Mouse (Mus musculus) hindlimb bud, embryonic 11.5 days (tissue): Measurements from ENCODE around the gene Upp2.

Experiments
- DNase-seq: peaks from one replicate; pipeline ENCODE4 v3.0.0-alpha.2; 2012; ENCODE audit warnings: low read depth, low spot score; ENCODE audit errors: extremely low spot score

The Upp2 gene

DNA sequence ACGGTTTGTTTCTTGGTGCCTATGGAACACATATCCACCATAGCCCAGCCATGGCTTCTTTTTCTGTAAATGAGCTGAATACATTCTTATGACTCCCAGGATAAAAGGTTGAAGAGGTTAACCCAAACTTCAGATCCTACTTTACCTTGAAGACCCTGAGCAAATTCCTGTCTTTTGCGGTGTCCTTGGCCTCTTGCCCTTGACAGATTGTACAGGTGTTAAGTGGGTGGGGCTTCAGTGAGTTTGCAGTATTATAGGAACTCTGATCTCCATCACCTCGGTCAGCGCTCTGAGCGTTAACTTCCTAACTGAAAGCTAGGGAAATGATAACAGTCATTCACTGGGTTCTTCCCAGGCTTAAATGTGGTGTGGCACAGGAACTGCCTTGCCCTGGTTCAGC lies 181.2 kb downstream of the Upp2 start:
- DNase-seq, result no peak

DNA sequence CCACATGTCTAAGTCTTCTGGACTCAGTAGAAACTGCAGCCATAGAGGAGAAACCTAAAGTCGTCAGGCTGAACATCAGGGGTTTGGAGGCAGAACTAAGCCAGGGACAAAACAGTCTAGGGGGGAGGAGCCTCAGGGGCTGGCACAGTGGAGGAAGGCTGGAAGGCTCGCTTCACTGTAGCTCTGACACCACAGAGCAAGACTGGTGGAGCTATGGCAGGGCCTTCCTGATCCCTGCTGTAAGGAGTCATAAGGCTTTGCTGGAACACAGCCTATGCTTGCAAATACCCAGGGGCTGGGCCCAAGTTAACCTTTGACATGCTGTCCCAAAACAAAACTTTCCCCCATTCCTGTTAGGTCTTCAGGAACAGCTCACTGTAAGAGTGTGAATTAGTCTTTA lies 185.8 kb downstream of the Upp2 start:
- no peak for DNase-seq

DNA sequence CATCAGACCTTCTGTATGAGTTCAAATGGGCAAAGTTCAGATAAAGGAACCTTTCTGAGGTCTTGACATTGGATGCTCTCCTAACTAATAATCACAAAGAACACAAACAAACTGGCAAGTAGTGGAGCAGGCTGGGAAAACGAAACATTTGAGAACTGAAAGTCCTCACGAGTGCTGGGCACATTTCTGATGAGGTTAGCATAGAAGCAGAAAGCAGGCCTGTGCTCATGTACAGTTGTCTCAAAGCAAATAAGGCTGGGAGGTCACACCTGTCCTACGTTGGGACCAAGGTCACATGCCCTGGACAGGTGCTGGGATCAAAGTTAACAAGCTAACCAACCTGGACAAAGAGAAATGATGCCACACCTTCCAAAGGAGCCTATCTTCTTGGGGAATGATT lies 187.6 kb downstream of the Upp2 start:
- no peak for DNase-seq

DNA sequence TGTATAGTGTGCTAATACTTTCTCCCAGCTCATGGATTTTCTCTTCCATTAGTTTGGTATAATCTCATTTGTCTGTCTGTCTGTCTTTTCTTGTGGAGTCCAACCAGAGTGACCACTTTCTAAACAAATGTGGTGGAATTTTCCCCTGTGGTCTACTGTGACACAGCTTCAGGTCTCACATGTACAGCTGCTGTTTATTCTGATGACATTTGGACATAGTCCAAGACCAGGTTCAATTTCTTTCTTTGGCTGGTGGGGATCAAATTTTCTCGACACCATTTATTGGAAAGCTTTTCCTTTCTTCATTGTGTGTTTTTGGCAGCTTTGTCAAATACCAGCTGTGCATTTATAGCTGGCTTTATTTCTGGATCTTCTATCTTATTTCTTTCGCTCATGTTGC lies 191.0 kb downstream of the Upp2 start:
- no peak for DNase-seq

DNA sequence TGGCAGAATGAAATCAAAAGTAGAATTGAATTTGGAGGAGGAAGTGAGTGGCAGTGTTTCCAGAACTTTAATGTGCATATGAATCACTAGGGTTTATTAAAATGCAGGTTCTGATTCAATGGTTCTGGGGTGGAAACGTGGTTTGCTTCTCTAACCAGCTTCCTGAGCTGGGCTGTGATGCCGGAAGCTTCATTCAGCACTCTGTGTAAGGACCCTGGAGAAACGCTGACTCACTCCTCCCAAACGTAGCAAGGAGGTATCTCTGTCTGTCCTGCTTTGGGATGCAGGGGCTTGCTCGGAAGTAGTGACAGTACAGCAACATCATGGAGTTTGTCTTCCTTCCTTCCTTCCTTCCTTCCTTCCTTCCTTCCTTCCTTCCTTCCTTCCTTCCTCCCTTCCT lies 192.6 kb downstream of the Upp2 start:
- DNase-seq, result no peak

DNA sequence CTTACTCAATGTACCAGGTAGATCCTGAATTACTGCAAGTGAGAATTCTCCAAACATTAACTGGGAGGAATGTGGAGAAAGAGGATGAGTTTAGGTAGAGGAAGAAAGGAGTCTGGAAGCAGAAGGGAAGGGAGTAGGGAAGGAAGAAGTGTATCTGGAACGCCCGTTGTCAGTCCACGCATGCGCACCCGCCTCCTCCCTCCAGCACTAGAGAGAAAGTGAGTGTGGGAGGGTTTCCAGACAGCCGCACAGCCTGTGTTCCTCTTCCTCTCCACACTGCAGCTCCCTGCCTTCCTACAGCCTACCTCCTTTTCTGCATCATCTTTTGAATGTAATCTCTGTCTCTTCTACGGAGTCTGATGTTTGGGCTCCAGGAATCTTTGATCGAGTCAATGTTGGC lies 198.0 kb downstream of the Upp2 start:
- no peak for DNase-seq

DNA sequence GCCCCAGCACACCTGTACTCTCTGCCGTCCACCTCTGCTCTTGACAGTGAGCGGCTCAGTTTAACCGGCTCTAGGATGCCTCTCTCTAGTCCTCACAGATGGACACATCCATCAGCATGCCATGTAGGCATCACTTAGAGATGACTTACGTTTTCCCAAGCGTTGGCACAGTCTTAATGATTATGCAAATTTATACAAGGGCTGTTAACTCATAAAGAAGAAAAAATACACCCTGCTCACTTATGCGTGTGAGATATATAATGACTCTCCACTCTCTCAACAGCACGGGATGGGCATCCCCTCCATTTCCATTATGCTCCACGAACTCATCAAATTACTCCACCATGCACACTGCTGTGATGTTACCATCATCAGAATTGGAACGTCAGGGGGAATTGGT lies 206.7 kb downstream of the Upp2 start:
- DNase-seq, result no peak

DNA sequence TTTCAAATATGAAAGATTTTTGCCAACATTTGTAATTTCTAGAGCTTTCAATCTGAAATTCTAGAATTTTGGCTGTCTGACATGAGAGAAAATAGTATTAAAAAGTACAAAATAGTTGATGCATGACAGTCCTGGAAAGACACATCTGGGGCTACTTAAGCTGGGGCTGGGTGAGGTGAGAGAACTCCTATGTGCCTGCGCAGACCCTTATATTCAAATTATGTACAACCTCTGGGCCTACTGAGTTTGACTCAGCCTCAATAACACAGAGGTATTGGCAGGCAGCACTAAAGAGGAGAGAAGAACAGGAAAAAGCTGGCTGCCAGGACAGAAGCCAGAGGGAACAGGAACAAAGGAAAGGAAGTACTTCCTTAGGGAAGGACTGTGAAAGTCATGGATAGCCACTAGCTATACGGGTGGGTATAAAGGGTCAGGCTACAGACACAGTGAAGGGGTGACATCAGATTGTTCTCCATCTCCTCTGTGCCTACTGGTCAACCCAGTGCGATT lies 211.9 kb downstream of the Upp2 start:
- no peak for DNase-seq

DNA sequence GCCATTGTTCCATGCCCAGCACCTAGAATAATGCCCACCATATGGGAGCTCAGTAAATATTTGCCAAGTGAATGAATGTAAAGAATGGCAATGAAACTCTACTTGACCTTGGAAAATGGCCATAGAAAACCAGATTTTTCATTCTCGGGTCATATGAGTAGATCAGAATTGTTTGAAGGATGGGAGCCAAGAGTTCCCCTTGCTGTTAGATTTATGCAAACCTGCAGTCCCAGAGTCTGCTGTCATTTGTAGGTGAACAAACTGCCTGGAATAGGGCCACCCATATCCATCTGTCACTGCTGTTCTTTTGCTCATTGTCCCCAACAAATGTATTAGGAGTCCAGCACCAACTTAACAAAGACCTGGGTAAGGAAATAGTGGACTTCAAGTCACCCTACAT lies 216.4 kb downstream of the Upp2 start:
- no peak for DNase-seq

DNA sequence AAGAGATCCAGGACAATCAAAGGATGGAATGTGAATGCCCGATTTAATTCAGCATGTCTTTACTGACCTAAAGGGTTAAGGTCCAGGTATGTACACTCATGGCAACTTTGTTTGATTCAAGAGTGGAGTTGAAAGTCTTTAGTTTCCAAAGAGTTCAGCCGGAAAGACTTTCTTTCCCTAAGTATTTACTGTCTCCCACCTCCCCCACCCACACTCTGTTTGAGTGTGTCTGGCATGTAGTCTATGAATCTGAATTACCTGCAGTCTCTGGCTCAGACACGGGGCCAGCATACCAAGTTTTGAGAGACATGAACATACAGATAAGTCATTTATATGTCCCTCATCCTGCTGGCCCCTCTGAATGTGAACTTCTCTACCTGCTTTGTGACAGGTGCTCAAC lies 219.1 kb downstream of the Upp2 start:
- DNase-seq, result no peak

DNA sequence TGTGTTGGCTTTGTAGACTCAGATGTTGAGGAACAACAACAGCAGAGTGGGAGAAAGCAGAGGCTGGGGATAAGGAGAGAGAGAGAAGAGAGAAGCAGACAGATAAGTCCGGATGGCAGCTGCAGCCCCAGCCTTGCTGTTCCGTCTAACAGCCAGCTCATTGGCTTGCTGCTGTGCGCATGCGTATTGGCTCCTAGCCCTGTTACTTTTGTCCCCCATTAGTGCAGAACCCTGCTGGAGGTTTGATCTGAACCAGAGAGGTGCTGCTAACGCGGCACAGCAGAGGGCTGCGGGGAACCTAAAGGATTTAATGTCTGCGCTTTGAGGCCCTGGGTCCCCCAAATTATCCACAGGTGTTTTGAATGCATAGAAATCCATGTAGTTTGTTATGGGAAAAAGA lies 219.6 kb downstream of the Upp2 start:
- no peak for DNase-seq

DNA sequence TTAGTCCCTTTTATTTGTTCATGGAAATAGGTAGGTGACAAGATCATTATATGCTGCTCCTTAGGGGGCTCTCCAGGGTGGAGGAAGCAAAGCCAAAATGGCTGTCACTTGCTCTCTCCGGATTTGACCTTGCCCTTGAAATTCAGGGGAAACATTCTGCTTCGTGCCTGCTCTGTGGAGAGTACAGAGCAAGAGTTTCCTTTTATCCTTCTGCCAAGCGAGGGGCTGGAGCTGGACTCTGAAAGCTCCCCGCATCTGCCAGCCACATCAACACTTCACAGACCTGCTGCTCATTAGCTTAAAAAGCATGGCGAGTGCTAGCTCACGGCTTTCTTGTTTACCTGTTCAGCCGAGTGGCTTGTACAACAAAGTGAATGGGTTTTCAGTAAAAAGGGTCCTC lies 220.3 kb downstream of the Upp2 start:
- no peak for DNase-seq

DNA sequence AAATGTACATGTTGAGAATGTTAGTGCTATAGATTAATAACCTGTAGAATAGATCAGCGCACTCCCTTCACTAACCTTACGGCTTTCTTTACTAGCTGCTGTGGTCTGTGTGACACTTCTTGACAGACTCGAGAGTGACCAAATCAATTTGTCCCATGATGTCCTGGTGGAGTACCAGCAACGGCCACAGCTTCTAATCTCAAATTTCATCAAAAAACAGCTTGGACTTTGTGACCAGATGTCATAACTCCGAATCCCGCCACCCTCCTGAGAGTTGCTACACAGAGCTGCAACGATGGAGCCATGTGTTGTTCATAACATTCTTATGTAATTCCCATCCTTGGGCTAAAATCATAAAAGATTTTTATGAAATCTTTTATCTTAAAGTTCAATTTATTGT lies 222.8 kb downstream of the Upp2 start:
- no peak for DNase-seq

DNA sequence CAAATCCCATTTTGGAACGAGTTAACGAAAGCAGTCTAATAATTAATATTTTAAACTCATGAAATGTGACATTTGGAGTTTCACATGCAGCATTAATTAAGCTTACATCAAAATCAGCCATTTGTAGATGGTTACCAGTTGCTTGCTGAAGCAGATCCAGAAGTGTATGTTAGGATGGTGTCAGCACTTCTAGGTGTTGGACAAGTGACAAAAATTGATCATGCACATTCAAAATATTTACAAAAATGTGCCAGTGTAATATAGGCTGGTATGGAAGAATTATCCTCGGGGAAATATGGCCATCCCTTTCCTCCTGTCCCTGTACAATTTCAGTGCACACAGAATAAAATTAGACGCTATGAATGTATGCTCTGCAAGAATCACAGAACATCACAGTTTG lies 223.3 kb downstream of the Upp2 start:
- DNase-seq, result no peak

DNA sequence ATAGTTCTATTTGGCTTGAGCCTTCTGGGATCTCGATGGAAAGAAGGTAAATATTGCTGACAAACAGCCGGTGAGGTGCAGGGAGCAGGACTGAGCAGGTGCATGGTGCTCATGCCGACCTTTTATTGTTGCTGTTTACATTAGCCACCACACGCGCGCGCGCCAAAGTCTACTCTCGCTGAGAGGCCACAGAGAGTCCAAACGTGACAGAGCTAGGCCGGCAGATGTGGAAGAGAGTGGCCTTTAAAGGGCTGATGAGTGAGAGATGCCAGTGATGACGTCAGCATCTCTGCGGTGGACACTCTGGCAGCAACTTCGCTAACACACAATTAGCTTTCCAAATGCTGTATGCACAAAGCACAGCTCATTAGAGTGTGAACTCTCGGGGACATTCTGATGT lies 227.4 kb downstream of the Upp2 start:
- DNase-seq, result no peak

DNA sequence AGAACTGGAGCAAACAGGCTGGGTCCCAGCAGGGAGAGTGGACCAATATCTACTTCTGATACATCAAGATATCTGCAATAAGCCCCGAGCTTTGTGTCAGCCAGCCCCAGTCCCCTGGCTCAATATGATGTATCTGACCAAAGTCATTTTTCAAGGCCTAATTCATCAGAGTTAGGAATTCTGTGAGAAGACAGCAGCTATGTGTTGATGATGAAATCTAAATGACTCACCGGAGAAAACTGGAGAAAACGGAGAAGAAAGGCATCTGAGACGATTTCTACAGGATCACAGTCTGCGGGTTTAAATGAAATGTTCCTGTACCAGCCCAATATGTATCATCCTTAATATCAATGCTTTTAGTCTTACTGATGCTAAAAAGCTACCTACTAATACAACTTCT lies 228.3 kb downstream of the Upp2 start:
- no peak for DNase-seq

DNA sequence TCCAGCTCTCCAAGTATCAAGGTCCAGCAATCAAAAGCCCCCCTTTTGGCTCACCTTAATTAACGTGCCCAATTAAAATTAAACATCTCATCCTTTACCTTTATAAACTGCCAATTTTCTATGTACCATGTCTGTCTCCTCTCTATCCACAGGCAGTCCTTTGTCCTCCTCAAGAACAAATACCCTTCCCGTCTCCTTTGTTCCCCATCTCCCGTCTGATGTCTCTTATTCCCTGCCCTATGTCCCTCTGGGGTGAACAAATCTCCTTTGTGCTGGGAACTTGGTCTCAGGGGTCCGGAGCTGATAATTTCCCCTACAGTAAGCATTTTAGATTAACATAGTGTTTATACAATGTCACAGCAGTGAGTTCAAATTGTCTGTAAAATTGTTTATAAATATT lies 230.4 kb downstream of the Upp2 start:
- DNase-seq, result no peak

DNA sequence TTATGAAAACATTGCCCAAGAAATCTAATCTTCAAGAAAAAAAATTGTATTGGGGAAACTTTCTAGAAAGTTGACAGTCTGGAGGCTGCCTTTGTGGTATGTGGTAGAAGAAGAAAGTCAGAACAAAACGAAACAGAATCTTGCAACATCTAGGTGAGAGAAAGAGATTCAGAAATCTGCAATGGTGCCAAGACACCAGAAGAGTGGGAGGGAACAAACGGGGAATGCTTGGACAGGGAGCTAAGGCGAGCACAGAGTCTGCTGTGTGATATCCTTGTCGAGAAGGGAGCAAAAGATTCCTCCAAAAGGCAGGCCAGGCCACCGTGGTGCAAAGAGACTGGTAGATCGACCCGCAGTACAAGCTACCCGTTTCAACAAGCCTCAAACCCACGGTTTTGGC lies 232.0 kb downstream of the Upp2 start:
- no peak for DNase-seq

DNA sequence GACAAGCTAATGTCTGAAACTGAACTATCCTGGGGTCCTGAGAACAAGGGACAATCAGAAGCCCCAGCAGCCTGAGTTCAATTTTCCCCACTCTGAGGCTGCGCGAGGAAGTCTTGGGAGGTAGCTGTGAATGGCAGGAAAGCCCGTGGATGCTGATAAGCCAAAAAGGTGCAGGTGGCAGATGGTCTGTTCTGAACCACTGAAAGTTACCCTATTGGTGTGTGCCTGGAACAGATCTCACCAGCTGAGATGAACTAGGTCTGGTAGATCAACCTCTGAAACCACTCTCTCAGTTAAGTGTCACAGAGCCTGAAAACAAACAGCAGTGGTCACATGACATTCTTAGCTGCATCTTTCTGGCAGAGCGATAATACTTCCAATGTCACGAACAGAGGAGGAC lies 232.5 kb downstream of the Upp2 start:
- no peak for DNase-seq

DNA sequence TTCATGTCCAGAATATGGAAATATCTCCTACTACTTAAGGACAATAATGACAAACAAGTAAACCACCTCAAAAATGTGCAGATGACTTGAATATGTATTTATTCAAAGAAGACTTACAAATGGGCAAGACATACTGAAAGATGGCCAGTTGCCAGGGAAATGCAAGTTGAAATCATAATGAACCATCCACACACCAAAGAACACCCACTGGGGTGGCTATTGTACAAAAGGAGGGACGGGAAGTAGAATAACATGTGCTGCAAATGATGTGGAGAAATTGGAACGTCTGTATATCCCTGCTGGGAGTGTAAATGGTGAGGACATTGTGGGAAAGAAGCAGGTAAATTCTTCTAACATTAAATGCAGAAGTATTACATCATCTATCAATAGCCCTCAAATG lies 245.8 kb downstream of the Upp2 start:
- no peak for DNase-seq

DNA sequence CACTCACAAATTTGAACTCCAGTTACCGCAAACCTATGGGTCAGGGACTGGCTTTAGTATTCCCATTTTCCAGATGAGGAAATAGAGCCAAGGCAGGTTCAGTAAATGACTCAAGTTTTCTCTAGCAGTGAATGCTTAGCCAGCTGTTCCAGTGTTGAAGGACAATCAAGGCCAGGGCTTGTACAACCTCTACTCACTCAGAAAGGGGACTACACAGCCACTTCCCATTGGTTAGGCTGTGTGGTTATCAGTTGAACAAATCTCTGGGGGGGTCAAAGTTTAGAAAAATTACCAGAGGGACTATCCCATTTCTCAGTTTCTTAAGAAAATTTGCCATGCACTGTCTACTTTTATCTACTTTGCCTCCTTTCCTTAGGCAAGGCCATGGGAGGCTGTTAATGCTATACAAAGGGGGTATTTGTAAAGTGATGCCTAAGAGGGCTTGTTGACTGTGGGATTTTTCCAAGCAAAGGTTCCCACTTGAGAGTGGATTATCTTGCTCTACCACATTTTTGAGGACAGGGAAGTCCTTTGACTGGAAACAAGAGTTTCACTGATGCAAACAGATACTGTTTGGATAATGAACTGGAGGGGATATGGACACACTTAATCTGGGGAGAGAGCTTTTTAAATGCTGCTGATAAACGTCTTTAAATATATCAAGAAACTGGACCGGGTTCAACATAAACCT lies 262.0 kb downstream of the Upp2 start:
- no peak for DNase-seq

DNA sequence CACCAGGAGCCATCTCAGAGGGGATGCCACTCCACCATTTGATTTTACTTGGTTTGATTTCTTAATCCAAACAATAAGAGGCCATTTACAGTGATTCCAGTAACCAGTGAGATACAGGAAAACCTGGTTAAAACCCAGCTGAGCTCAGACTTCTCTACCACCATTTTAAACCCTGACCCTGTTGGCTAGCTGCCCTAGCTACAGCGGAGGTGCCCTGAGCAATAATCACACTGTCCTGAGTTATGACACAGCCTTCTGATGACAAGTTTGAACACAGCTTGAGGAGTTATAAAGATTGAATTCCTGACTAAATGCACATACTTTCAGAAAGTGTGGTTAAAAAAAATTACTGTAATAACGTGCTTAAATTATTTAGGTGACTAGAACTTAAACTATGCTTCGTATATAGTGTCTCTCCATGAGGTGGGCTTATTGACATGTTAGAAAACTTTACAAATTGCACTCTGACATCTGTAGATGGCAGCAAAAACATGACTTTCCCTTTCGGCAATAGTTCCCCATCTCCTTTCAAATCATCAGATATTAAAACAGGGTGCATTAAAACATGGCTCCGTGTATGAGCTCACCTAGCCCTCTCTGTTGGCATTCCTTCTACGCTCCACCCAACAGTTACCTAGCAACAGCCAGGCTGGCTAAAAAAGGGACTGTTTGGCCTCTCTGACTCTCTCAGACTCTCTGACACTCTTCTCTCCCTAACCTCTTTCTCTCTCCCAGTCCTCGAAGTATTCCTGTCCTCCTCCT lies 263.1 kb downstream of the Upp2 start:
- no peak for DNase-seq
